Mouse (Mus musculus) forebrain, embryonic 11.5 days (tissue): ENCODE data around the gene Gmeb2. TPM values are rescaled to one million over a fixed set of nuclear protein-coding genes. Genes with fewer than 3 reads are reported as not detected.

Experiments
- ATAC-seq: fragments of 200-750 bp; cut with Nextera tagmentation; replicated peaks from 2 replicates; pipeline ENCODE4 v1.8.0; 2017; ENCODE audit warnings: moderate TSS enrichment; ENCODE audit not compliant: low FRiP score
- DNase-seq: peaks from one replicate; pipeline ENCODE4 v3.0.0-alpha.2; 2017; ENCODE audit warnings: low spot score
- H3K27ac ChIP-seq: fragments of 300-500 bp; sonication (generic); 2 replicates; pipeline ENCODE4 v1.5.1; 2014; ENCODE audit warnings: low read depth, low read length
- H3K27me3 ChIP-seq: fragments of 300-500 bp; sonication (generic); 2 replicates; pipeline ENCODE4 v1.6.1; 2014; ENCODE audit warnings: mild to moderate bottlenecking, low read length, mixed read lengths; ENCODE audit not compliant: control insufficient read depth, insufficient read depth
- H3K36me3 ChIP-seq: fragments of 300-500 bp; sonication (generic); 2 replicates; pipeline ENCODE4 v1.6.1; 2014; ENCODE audit warnings: mild to moderate bottlenecking, low read length, moderate library complexity, mixed read lengths; ENCODE audit not compliant: control insufficient read depth, insufficient read depth
- H3K4me1 ChIP-seq: fragments of 300-500 bp; sonication (generic); replicated peaks from 2 replicates; pipeline ENCODE4 v1.6.1; 2014; ENCODE audit warnings: low read length, mixed read lengths; ENCODE audit not compliant: control insufficient read depth, insufficient read depth
- H3K4me2 ChIP-seq: fragments of 300-500 bp; sonication (generic); 2 replicates; pipeline ENCODE4 v1.6.1; 2014; ENCODE audit warnings: low read depth, mild to moderate bottlenecking, low read length, moderate library complexity, mixed read lengths; ENCODE audit not compliant: severe bottlenecking
- H3K4me3 ChIP-seq: fragments of 300-500 bp; sonication (generic); 2 replicates; pipeline ENCODE4 v1.5.1; 2014; ENCODE audit warnings: low read depth, low read length
- H3K9ac ChIP-seq: fragments of 300-500 bp; sonication (generic); 2 replicates; pipeline ENCODE4 v1.6.1; 2014; ENCODE audit warnings: low read length
- H3K9me3 ChIP-seq: fragments of 300-500 bp; sonication (generic); 2 replicates; pipeline ENCODE4 v1.6.1; 2016; ENCODE audit warnings: low read length, mixed read lengths; ENCODE audit not compliant: control insufficient read depth
- WGBS: fragments of 180-500 bp; shearing (Covaris S2); extraction: QIAGEN DNeasy Blood & Tissue Kit; methylation state at CpG from one replicate; pipeline ENCODE4 v1.1.7; 2014; 5-methylcytosine and 5-hydroxymethylcytosine counted together
- polyA plus RNA-seq: library from polyadenylated mRNA; unstranded; fragments of >200 nt; fragmentation: Nextera tagmentation; extraction: Ambion mirVana; gene quantifications from 2 replicates; pipeline ENCODE4 v1.2.1, GENCODE M21; 2014

The Gmeb2 gene
- polyA plus RNA-seq, 1 experiment from 2014 or later, result 22.9 TPM

- DNase-seq (peak; percentile 54), ATAC-seq (peak; percentile 84)
- Histone ChIP-seq H3K4me1 (peaks cover 3% of the 10 kb centered on the region; the same call in 1 of the 2 replicates), H3K27ac (peak overlapping the region; percentile 57), H3K36me3 (no peaks in the 10 kb centered on the region), H3K9ac (peak overlapping the region; percentile 86), H3K4me2 (peak overlapping the region; percentile 86), H3K4me3 (peak overlapping the region; percentile 60), H3K27me3 (peaks cover 5% of the 10 kb centered on the region; the same call in 1 of the 2 replicates), H3K9me3 (no peaks in the 10 kb centered on the region)
- WGBS, result 1% methylated on average over 35 of the region's 35 CpGs
Observed at GRCm38 (mm10) chr2:181313344-181314079, 25.7 kb upstream of the Gmeb2 start.

- no peaks in the 10 kb centered on the region for H3K9me3 ChIP-seq
- H3K27me3 ChIP-seq, result peaks cover 5% of the 10 kb centered on the region; the same call in 1 of the 2 replicates
- H3K4me3 ChIP-seq, result peak overlapping the region; percentile 60
- 16% methylated on average over 5 of the region's 5 CpGs for WGBS
- no peak overlapping the region for H3K27ac ChIP-seq
- no peak; the same call in 1 of the 2 replicates for ATAC-seq
- H3K4me2 ChIP-seq, result peak overlapping the region; percentile 86
- H3K36me3 ChIP-seq, result no peaks in the 10 kb centered on the region
- H3K4me1 ChIP-seq, result peaks cover 3% of the 10 kb centered on the region; the same call in 1 of the 2 replicates
- no peak for DNase-seq
- H3K9ac ChIP-seq, result peak overlapping the region; percentile 86
Observed at GRCm38 (mm10) chr2:181313006-181313343, 25.1 kb upstream of the Gmeb2 start.

GRCm38 (mm10) chr2:181312435-181312834 is 24.6 kb upstream of the Gmeb2 start:
- WGBS, result 65% methylated on average over 3 of the region's 3 CpGs
- peaks cover 4% of the 10 kb centered on the region; the same call in 1 of the 2 replicates for H3K4me1 ChIP-seq
- H3K4me3 ChIP-seq, result no peak overlapping the region; the same call in 1 of the 2 replicates
- no peak overlapping the region for H3K27ac ChIP-seq
- ATAC-seq (no peak), DNase-seq (no peak)
- H3K9me3 ChIP-seq, result no peaks in the 10 kb centered on the region
- no peaks in the 10 kb centered on the region for H3K36me3 ChIP-seq
- H3K4me2 ChIP-seq, result peak overlapping the region; percentile 86; the same call in 1 of the 2 replicates
- peaks cover 5% of the 10 kb centered on the region; the same call in 1 of the 2 replicates for H3K27me3 ChIP-seq
- H3K9ac ChIP-seq, result no peak overlapping the region

- peaks cover 8% of the 10 kb centered on the region; the same call in 1 of the 2 replicates for H3K27me3 ChIP-seq
- H3K4me2 ChIP-seq, result 0 out of 2 replicates have a peak overlapping the region, but pooled peaks have one; percentile 15
- H3K4me3 ChIP-seq, result no peak overlapping the region
- H3K27ac ChIP-seq, result no peak overlapping the region
- DNase-seq (peak; percentile 77), ATAC-seq (peak; percentile 60)
- H3K9ac ChIP-seq, result no peak overlapping the region
- 10% methylated on average over 30 of the region's 30 CpGs for WGBS
- peaks cover 3% of the 10 kb centered on the region; the same call in 1 of the 2 replicates for H3K4me1 ChIP-seq
- H3K36me3 ChIP-seq, result no peaks in the 10 kb centered on the region; the same call in 1 of the 2 replicates
- no peaks in the 10 kb centered on the region for H3K9me3 ChIP-seq
Observed at GRCm38 (mm10) chr2:181307144-181307804, 19.4 kb upstream of the Gmeb2 start.

- Histone ChIP-seq H3K36me3 (no peaks in the 10 kb centered on the region; the same call in 1 of the 2 replicates), H3K9me3 (no peaks in the 10 kb centered on the region), H3K27ac (no peak overlapping the region), H3K4me3 (no peak overlapping the region), H3K4me2 (no peak overlapping the region), H3K27me3 (peaks cover 8% of the 10 kb centered on the region; the same call in 1 of the 2 replicates), H3K4me1 (peaks cover 3% of the 10 kb centered on the region; the same call in 1 of the 2 replicates), H3K9ac (no peak overlapping the region)
- 71% methylated on average over 1 of the region's 1 CpGs for whole genome bisulfite sequencing
- DNase-seq, result peak; percentile 25
- no peak for ATAC-seq
Observed at GRCm38 (mm10) chr2:181304944-181305343, 17.1 kb upstream of the Gmeb2 start.

- Histone ChIP-seq H3K4me1 (no peaks in the 10 kb centered on the region; the same call in 1 of the 2 replicates), H3K27me3 (peaks cover 8% of the 10 kb centered on the region; the same call in 1 of the 2 replicates), H3K9me3 (no peaks in the 10 kb centered on the region), H3K4me3 (no peak overlapping the region), H3K27ac (no peak overlapping the region), H3K4me2 (no peak overlapping the region), H3K9ac (no peak overlapping the region), H3K36me3 (no peaks in the 10 kb centered on the region; the same call in 1 of the 2 replicates)
- ATAC-seq (no peak), DNase-seq (peak; percentile 58)
- WGBS, result 25% methylated on average over 3 of the region's 3 CpGs
Observed at GRCm38 (mm10) chr2:181302041-181302440, 14.2 kb upstream of the Gmeb2 start.

- H3K4me2 ChIP-seq, result no peak overlapping the region
- H3K36me3 ChIP-seq, result no peaks in the 10 kb centered on the region
- DNase-seq, result no peak
- peaks cover 7% of the 10 kb centered on the region; the same call in 1 of the 2 replicates for H3K4me1 ChIP-seq
- H3K9me3 ChIP-seq, result no peaks in the 10 kb centered on the region
- H3K27ac ChIP-seq, result no peak overlapping the region
- H3K9ac ChIP-seq, result no peak overlapping the region
- no peak for ATAC-seq
- 92% methylated on average over 1 of the region's 1 CpGs for WGBS
- no peaks in the 10 kb centered on the region for H3K27me3 ChIP-seq
- H3K4me3 ChIP-seq, result no peak overlapping the region
Observed at GRCm38 (mm10) chr2:181290937-181291336, 3.1 kb upstream of the Gmeb2 start.

- no peak for DNase-seq
- no peaks in the 10 kb centered on the region for H3K27me3 ChIP-seq
- peaks cover 7% of the 10 kb centered on the region; the same call in 1 of the 2 replicates for H3K4me1 ChIP-seq
- peak overlapping the region; percentile 57 for H3K4me2 ChIP-seq
- no peak for ATAC-seq
- peak overlapping the region; percentile 45 for H3K9ac ChIP-seq
- no peaks in the 10 kb centered on the region for H3K9me3 ChIP-seq
- no peak overlapping the region for H3K27ac ChIP-seq
- peak overlapping the region; percentile 73 for H3K4me3 ChIP-seq
- H3K36me3 ChIP-seq, result no peaks in the 10 kb centered on the region
- WGBS, result 85% methylated on average over 3 of the region's 3 CpGs
Observed at GRCm38 (mm10) chr2:181288691-181289090, 856 bp upstream of the Gmeb2 start.
